Mouse (Mus musculus) kidney, adult 2 months (tissue): ENCODE measurements at regions not wholly inside any gene's neighbourhood (a gene's known extent, or its start where the extent isn't known, plus 50 kb on each side); places are given as distances from the start of the nearest gene placed in this dataset.

Experiments
- CTCF ChIP-seq: fragments of 200-500 bp; conservative IDR thresholded peaks from 2 replicates; pipeline ENCODE4 v1.5.1; 2011; ENCODE audit warnings: low read depth, mild to moderate bottlenecking, control low read depth, low read length, moderate library complexity, mixed read lengths; ENCODE audit not compliant: insufficient read depth, insufficient read length
- POLR2A ChIP-seq: fragments of 200-500 bp; IDR thresholded peaks from one replicate; pipeline ENCODE4 v1.6.1; 2011; ENCODE audit warnings: low read depth, low read length, control low read depth

DNA sequence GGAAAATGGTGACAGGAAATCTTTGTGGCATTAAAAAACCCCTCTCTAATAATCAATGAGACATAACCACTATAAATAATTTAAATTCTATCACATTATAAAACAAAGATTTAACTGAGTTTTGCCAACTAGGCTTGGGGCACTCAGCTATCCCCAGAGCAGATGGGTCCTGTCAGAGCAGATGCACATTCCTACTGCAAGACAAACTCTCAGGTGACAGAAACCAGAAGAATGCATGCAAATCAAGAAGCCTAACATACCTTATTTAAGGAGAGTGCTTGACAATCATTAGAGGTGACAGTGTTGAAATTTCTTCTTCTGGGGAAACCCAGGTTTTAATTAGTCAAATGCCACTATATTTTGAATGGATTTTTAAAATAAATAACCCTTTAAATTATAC lies 452.3 kb upstream of the Gm9747 start:
- TF ChIP-seq POLR2A (no peak), CTCF (no peak)
